Mouse (Mus musculus) lung, postnatal 0 days (tissue): Measurements from ENCODE around the gene Habp2.
A peak's percentile ranks its signal among the peaks of the same experiment; 100 is the strongest.

Experiments used
- CTCF ChIP-seq: IDR thresholded peaks from 2 replicates; pipeline ENCODE4 v1.5.1; 2016; ENCODE audit warnings: antibody characterized with exemption, mild to moderate bottlenecking
- EP300 ChIP-seq: IDR thresholded peaks from 2 replicates; pipeline ENCODE4 v1.6.1; 2016; ENCODE audit warnings: antibody characterized with exemption, mild to moderate bottlenecking, control low read depth

GRCm38 (mm10) chr19:56277140-56277804 is 9.7 kb upstream of the Habp2 start:
- TF ChIP-seq CTCF (peak; percentile 57), EP300 (no peak)
